Mouse (Mus musculus) cerebellum, adult 2 months (tissue): ENCODE data around the gene Gpsm2. TPM values are rescaled to one million over a fixed set of nuclear protein-coding genes. Genes with fewer than 3 reads are reported as not detected.

Experiments
- DNase-seq, 2 experiments: peaks; one replicate each; pipeline ENCODE4 v3.0.0; 2021
- H3K27ac ChIP-seq: fragments of 200-500 bp; 2 replicates; pipeline ENCODE4 v1.5.1; 2012; ENCODE audit warnings: low read length, control low read depth, inconsistent platforms; ENCODE audit not compliant: insufficient read depth
- H3K27me3 ChIP-seq: fragments of 200-500 bp; 2 replicates; pipeline ENCODE4 v1.6.1; 2012; ENCODE audit warnings: inconsistent platforms, mild to moderate bottlenecking, low read length, moderate library complexity; ENCODE audit not compliant: control insufficient read depth, insufficient read depth
- H3K4me1 ChIP-seq: fragments of 200-500 bp; 2 replicates; pipeline ENCODE4 v1.6.1; 2011; ENCODE audit warnings: low read length; ENCODE audit not compliant: control insufficient read depth, insufficient read depth
- H3K4me3 ChIP-seq: fragments of 200-500 bp; replicated peaks from 2 replicates; pipeline ENCODE3; 2011; ENCODE audit warnings: mild to moderate bottlenecking, low read depth, low read length, control low read depth; ENCODE audit not compliant: insufficient read depth
- CTCF ChIP-seq: fragments of 200-500 bp; IDR thresholded peaks from 2 replicates; pipeline ENCODE4 v1.5.1; 2011; ENCODE audit warnings: low read depth, mild to moderate bottlenecking, control low read depth, low read length, moderate library complexity, borderline replicate concordance; ENCODE audit not compliant: insufficient read depth
- POLR2A ChIP-seq: fragments of 200-500 bp; IDR thresholded peaks from 2 replicates; pipeline ENCODE4 v1.6.1; 2011; ENCODE audit warnings: low read length, control low read depth, borderline replicate concordance; ENCODE audit not compliant: insufficient read depth
- WGBS: fragments of 180-500 bp; shearing (Covaris S2); methylation state at CpG from one replicate; pipeline ENCODE4 v1.1.7; 2018; 5-methylcytosine and 5-hydroxymethylcytosine counted together
- polyA plus RNA-seq: library from polyadenylated mRNA; depleted of rRNA; stranded (reverse); fragments of >200 nt; gene quantifications from 2 replicates; pipeline ENCODE4 v1.2.3, GENCODE M21; 2012; rRNA removed

Gene Gpsm2
- 7.8 and 9.3 TPM in 2 replicates for polyA plus RNA-seq

- TF ChIP-seq CTCF (no peak), POLR2A (no peak)
Observed at GRCm38 (mm10) chr3:108722036-108722872, at the start of gene Gpsm2. Gene Gpsm2 (minus strand): TSS chr3:108722309.

GRCm38 (mm10) chr3:108770725-108771368, 48.7 kb upstream of the Gpsm2 start:
- H3K27ac ChIP-seq, result no peak overlapping the region
- H3K4me1 ChIP-seq, result no peaks in the 10 kb centered on the region
- H3K4me3 ChIP-seq, result no peak overlapping the region
- DNase-seq, result peak; percentile 23 to 50
- TF ChIP-seq CTCF (peak; percentile 37; the same call in 1 of the 2 replicates), POLR2A (no peak)
- H3K27me3 ChIP-seq, result no peaks in the 10 kb centered on the region; the same call in 1 of the 2 replicates
- WGBS, result 5% methylated on average over 6 of the region's 6 CpGs

More at GRCm38 (mm10) chr3:108722036-108722872, at the start of gene Gpsm2:
- no peak within 1 kb of the TSS; the same call in 1 of the 2 replicates for H3K27ac ChIP-seq
- H3K4me1 ChIP-seq, result no peaks in the 10 kb centered on the region
- H3K27me3 ChIP-seq, result no peaks in the 10 kb centered on the region
- H3K4me3 ChIP-seq, result peak within 1 kb of the TSS; percentile 56
- WGBS, result 4% methylated on average over 52 of the region's 53 CpGs
- peak; percentile 91 to 92 for DNase-seq

- WGBS, result 86% methylated on average over 6 of the region's 6 CpGs
- Histone ChIP-seq H3K27ac (no peak overlapping the region), H3K4me1 (no peaks in the 10 kb centered on the region), H3K27me3 (no peaks in the 10 kb centered on the region; the same call in 1 of the 2 replicates), H3K4me3 (no peak overlapping the region)
- TF ChIP-seq POLR2A (no peak), CTCF (no peak)
- no peak for DNase-seq
Observed at GRCm38 (mm10) chr3:108769547-108769946, 47.4 kb upstream of the Gpsm2 start.

- Histone ChIP-seq H3K4me1 (no peaks in the 10 kb centered on the region), H3K27me3 (no peaks in the 10 kb centered on the region; the same call in 1 of the 2 replicates), H3K27ac (no peak overlapping the region), H3K4me3 (no peak overlapping the region)
- WGBS, result 90% methylated on average over 10 of the region's 10 CpGs
- TF ChIP-seq POLR2A (no peak), CTCF (no peak)
- no peak for DNase-seq
Observed at GRCm38 (mm10) chr3:108767416-108767815, 45.3 kb upstream of the Gpsm2 start.

GRCm38 (mm10) chr3:108766943-108767342, 44.8 kb upstream of the Gpsm2 start:
- TF ChIP-seq CTCF (no peak), POLR2A (no peak)
- no peak for DNase-seq
- H3K4me1 ChIP-seq, result no peaks in the 10 kb centered on the region
- H3K27ac ChIP-seq, result no peak overlapping the region
- 83% methylated on average over 7 of the region's 7 CpGs for WGBS
- no peak overlapping the region for H3K4me3 ChIP-seq
- no peaks in the 10 kb centered on the region; the same call in 1 of the 2 replicates for H3K27me3 ChIP-seq

GRCm38 (mm10) chr3:108765476-108765875, 43.4 kb upstream of the Gpsm2 start:
- no peaks in the 10 kb centered on the region; the same call in 1 of the 2 replicates for H3K27me3 ChIP-seq
- TF ChIP-seq CTCF (no peak), POLR2A (no peak)
- WGBS, result 83% methylated on average over 7 of the region's 7 CpGs
- H3K4me1 ChIP-seq, result no peaks in the 10 kb centered on the region
- H3K27ac ChIP-seq, result no peak overlapping the region
- no peak for DNase-seq
- no peak overlapping the region for H3K4me3 ChIP-seq

- Histone ChIP-seq H3K4me1 (no peaks in the 10 kb centered on the region), H3K27ac (no peak overlapping the region), H3K27me3 (no peaks in the 10 kb centered on the region; the same call in 1 of the 2 replicates), H3K4me3 (no peak overlapping the region)
- no peak for DNase-seq
- TF ChIP-seq CTCF (no peak), POLR2A (no peak)
- WGBS, result 29% methylated on average over 7 of the region's 7 CpGs
Observed at GRCm38 (mm10) chr3:108764976-108765375, 42.9 kb upstream of the Gpsm2 start.

GRCm38 (mm10) chr3:108763691-108764090, 41.6 kb upstream of the Gpsm2 start:
- no peaks in the 10 kb centered on the region; the same call in 1 of the 2 replicates for H3K27me3 ChIP-seq
- H3K27ac ChIP-seq, result no peak overlapping the region
- DNase-seq, result no peak
- no peaks in the 10 kb centered on the region for H3K4me1 ChIP-seq
- no peak overlapping the region for H3K4me3 ChIP-seq
- WGBS, result 53% methylated on average over 2 of the region's 2 CpGs
- TF ChIP-seq POLR2A, result no peak
